Mouse (Mus musculus) mature B cell (primary cell): ENCODE results near the gene Zfp62.
"Not testable (repeated sequence)": the region's sequence is repeated elsewhere in the genome, so short reads cannot be mapped to it uniquely, and the experiment has no call there.

Experiments used
- in situ Hi-C: fragments of 300-500 bp; cut with MboI; formaldehyde crosslinking; loops from 2 replicates; pipeline ENCODE4 v1.14.3; 2019

Zfp62 gene

GRCm38 (mm10) chr11:49203129-49203768 is at the start of gene Zfp62:
Zfp62 (plus strand) TSS chr11:49203292.
- in situ Hi-C loops = loop anchor here (5.0 kb wide), 1 partner anchor 44 kb away; no protein-coding TSS in a partner anchor

GRCm38 (mm10) chr11:49154077-49154476 is 49.0 kb upstream of the Zfp62 start, which contains the start of gene Olfr1394:
Olfr1394 (plus strand) TSS chr11:49154377.
- in situ Hi-C loops = no loop called here

GRCm38 (mm10) chr11:49156821-49157814 is 46.0 kb upstream of the Zfp62 start:
- in situ Hi-C loops = no loop called here

GRCm38 (mm10) chr11:49168839-49169611 is 34.1 kb upstream of the Zfp62 start:
- in situ Hi-C loops = no loop called here

- in situ Hi-C loops = no loop called here
Observed at GRCm38 (mm10) chr11:49170576-49170975, 32.5 kb upstream of the Zfp62 start.

- in situ Hi-C loops = no loop called here
Observed at GRCm38 (mm10) chr11:49175345-49175744, 27.7 kb upstream of the Zfp62 start.

- in situ Hi-C loops = not testable (repeated sequence)
Observed at GRCm38 (mm10) chr11:49176047-49176779, 26.9 kb upstream of the Zfp62 start.

- in situ Hi-C loops = no loop called here
Observed at GRCm38 (mm10) chr11:49183172-49183571, 19.9 kb upstream of the Zfp62 start.

- in situ Hi-C loops = no loop called here
Observed at GRCm38 (mm10) chr11:49186452-49186851, 16.6 kb upstream of the Zfp62 start.

- in situ Hi-C loops = no loop called here
Observed at GRCm38 (mm10) chr11:49186955-49187488, 16.1 kb upstream of the Zfp62 start, which contains the start of gene Btnl9. Btnl9 (minus strand) TSS chr11:49187159.

- in situ Hi-C loops = no loop called here
Observed at GRCm38 (mm10) chr11:49187701-49188100, 15.4 kb upstream of the Zfp62 start.

- in situ Hi-C loops = no loop called here
Observed at GRCm38 (mm10) chr11:49189737-49190136, 13.4 kb upstream of the Zfp62 start.

GRCm38 (mm10) chr11:49191083-49191482 is 12.0 kb upstream of the Zfp62 start:
- in situ Hi-C loops = no loop called here

- in situ Hi-C loops = not testable (repeated sequence)
Observed at GRCm38 (mm10) chr11:49194771-49195170, 8.3 kb upstream of the Zfp62 start.

GRCm38 (mm10) chr11:49195819-49196322 is 7.2 kb upstream of the Zfp62 start:
- in situ Hi-C loops = no loop called here

- in situ Hi-C loops = loop anchor here (5.0 kb wide), 1 partner anchor 47 kb away; no protein-coding TSS in a partner anchor
Observed at GRCm38 (mm10) chr11:49200666-49201065, 2.4 kb upstream of the Zfp62 start.

GRCm38 (mm10) chr11:49201142-49201541 is 1.9 kb upstream of the Zfp62 start:
- in situ Hi-C loops = loop anchor here (5.0 kb wide), 1 partner anchor 46 kb away; no protein-coding TSS in a partner anchor

GRCm38 (mm10) chr11:49202071-49202470 is 1.0 kb upstream of the Zfp62 start:
- in situ Hi-C loops = loop anchor here (5.0 kb wide), 1 partner anchor 45 kb away; no protein-coding TSS in a partner anchor

GRCm38 (mm10) chr11:49202523-49203061 is 500 bp upstream of the Zfp62 start:
- in situ Hi-C loops = loop anchor here (5.0 kb wide), 1 partner anchor 45 kb away; no protein-coding TSS in a partner anchor
